Mouse (Mus musculus) brain, embryonic 14.5 days (tissue): ENCODE results near the gene Pdcd1lg2.

Experiments
- CTCF ChIP-seq: fragments of 200-500 bp; IDR thresholded peaks from 2 replicates; pipeline ENCODE4 v1.5.1; 2012; ENCODE audit warnings: inconsistent platforms, mild to moderate bottlenecking, moderate library complexity, borderline replicate concordance; ENCODE audit not compliant: insufficient read depth, insufficient read length; ENCODE audit errors: extremely low read depth
- POLR2A ChIP-seq: fragments of 200-500 bp; IDR thresholded peaks from 2 replicates; pipeline ENCODE4 v1.6.1; 2012; ENCODE audit warnings: mild to moderate bottlenecking, inconsistent platforms, borderline replicate concordance; ENCODE audit not compliant: poor library complexity, insufficient read depth, insufficient read length, severe bottlenecking; ENCODE audit errors: extremely low read depth

DNA sequence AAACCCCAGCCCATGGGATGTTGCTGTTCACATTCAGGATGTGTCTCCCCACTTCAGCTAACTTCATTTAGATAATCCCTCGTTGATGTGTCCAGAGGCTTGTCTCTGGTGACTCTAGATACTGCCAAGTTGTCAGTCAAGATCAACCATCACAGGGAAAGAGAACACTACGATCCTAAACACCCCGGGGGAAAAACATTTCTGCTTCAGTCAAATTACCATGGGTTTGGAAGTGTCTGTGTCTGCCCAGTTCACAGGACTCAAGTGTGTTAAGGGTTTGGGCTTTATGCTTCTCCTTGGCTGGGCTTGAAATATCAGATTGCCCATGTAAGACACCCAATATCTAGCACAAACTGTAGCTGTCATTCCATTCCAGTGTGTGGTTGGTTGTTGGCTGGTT, 71.9 kb downstream of the Pdcd1lg2 start:
- no peak for TF ChIP-seq POLR2A
- no peak for TF ChIP-seq CTCF
